Mouse (Mus musculus) right cerebral cortex, adult 18-20 months (tissue): ENCODE results near the gene Capn9.

Experiments
- DNase-seq: peaks from one replicate; pipeline ENCODE4 v3.0.0; 2022; ENCODE audit warnings: mixed read lengths

The Capn9 gene

DNA sequence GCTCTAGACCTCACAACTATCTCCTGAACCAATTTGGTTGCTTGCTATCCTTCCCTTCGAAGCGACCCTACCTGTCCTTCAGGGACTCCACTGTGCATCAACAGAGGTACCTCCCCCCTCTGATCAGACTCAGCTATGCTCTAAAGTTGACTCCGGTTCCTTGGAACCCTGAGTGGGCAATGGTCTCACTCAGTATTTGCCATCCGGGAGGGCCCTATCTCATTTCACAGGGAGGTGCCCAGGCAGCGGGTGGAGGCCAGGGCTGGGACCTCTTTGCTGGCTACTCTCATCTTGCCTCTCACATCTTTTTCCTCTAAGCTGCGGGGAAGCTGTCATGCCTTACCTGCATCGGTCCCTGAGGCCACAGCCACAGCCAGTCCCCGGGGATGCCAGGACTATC lies at the start of gene Capn9:
Gene Capn9, plus strand, starts transcription at position 301 of the 400 bp plus-strand sequence.
- no peak for DNase-seq

GRCm38 (mm10) chr8:124526261-124526660 lies 49.6 kb upstream of the Capn9 start:
- no peak for DNase-seq

DNA sequence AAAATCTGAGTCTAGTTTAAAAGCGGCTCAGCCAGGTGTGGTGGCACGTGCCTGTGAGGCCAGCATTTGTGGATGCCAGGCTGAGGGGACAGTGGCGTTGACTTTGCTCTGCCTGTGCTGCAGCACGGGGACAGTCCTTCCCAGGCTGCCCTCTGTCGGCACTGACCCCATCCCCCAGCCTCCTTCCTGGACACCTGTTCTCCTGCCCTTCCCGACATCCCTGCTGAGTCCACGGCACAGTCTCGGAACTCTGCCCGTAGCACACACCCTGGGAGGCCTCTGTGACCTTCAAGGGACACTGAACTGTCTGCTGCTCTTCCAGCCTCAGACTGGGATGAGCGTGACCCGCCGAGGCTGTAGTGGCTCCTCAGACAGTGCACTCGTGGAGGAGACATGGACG lies 45.8 kb upstream of the Capn9 start:
- no peak for DNase-seq

DNA sequence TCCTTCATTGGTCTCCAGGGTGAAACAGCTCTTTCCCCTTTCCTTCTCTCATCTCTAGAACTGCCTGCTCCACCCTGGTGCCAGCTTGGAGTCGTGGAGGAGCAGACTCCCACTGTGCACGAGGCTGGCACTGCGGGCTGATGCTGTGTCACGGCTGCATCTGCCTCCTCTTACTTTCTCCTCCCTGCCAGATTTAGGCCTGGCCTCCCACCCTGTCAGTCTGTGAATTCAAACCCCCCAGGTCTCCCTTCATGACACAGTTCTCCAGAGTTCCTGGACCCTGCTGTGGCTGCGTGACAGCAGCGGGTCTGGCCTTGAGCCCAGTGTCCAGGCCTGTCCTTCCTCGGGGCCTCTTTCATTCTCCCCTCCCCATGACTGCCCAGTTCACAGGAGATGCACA lies 45.4 kb upstream of the Capn9 start:
- peak; percentile 71 for DNase-seq

DNA sequence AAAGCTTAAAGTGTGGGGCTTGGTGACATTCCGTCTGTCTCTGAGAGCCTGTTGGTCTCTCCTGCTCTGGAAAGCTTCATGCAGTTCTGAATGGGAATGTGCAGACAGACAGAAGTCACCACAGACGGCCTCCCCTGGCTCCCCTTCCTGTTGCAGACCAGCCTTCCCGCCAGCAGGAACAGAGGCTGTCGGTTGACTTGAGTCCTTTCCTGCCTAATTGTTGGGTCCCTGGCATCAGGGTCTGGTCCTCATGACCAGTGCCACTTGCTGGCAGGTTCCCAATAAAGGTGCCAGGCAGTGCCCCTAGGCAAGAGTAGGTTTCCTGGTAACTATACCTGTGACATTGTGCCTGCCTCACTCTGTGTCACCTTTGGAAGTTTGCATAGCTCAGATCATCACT lies 44.9 kb upstream of the Capn9 start:
- DNase-seq = no peak

- DNase-seq = peak; percentile 57
Observed at GRCm38 (mm10) chr8:124532626-124533025, 43.3 kb upstream of the Capn9 start.

GRCm38 (mm10) chr8:124535451-124535850 lies 40.5 kb upstream of the Capn9 start:
- no peak for DNase-seq

- DNase-seq = no peak
Observed at GRCm38 (mm10) chr8:124540906-124541305, 35.0 kb upstream of the Capn9 start.

DNA sequence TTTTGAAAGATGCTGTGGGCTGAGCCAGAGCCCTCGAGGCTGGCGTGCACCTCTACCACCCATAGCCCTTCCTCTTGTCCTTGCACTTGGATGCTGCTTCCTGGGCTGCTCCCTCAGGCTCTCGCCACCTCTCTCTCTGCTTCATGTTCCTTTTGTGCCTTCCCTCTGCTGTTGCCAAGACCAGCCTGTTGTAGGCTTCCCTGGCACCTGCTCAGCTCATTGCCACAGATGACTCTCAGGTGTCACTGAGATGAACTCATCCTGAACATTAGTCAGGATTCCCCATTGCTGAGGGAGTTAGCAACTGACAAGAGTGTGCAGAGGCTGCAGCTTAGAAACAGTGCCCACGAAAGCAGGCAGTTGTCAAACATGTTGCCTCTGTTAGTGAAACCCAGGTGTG lies 33.9 kb upstream of the Capn9 start:
- no peak for DNase-seq

GRCm38 (mm10) chr8:124543272-124543671 lies 32.6 kb upstream of the Capn9 start:
- no peak for DNase-seq

GRCm38 (mm10) chr8:124546371-124546770 lies 29.5 kb upstream of the Capn9 start:
- DNase-seq = no peak

DNA sequence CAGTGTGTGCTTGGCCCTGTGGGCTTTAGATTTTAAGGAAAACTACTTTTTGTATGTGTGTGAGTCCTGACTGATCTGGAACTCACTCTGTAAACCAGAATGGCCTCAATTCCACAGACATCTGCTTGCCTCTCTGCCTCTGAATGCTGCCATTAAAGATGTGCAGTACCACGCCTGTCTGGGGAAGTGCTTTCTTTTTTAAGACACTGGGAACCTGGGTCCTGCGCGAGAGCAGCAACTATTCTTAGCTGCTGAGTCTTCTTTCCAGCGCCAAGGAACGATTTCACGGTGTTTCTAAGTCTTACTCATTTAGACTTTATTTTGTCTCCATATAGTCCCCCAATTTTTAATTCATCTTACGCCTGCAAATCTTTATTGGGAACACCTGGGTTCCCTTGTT lies 29.1 kb upstream of the Capn9 start:
- DNase-seq = peak; percentile 48

DNA sequence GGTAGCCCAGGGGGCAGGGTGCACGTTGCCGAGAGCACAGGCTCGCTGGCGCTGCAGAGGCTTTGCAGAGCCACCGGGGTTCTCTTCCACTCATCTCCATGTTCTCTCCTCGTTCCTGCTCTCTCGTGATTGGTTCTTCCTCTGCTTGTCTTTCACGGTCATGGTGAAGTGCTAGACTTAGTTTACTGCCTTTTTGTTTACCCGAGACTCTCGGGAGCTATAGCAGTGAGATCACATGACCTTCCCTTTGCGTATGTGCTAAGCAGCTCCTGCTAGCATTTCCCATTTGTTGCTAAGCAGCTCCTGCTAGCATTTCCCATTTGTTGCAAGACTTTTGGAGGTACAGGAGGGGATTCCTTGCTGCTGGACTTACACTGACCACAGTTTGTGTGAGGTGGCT lies 28.6 kb upstream of the Capn9 start:
- DNase-seq = no peak

DNA sequence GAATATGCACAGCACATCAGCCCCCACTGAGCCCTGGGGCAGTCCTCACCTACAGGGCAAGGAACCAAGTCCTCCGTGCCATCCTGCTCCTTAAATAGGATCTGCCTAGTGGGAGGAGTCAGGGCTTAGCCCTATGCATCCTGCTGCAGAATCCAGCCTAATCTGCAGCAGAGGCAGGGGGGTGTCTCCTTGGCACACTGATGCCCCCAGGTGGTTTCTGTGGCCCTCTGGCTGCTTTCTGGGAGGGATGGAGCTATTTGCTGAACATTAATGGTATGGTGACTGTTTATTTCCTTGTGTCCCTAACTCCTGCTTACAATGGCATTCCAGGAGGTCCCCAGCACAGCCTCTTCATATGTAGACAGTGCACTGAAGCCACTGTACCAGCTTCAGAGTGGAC lies 27.7 kb upstream of the Capn9 start:
- no peak for DNase-seq

GRCm38 (mm10) chr8:124551011-124551661 lies 24.8 kb upstream of the Capn9 start:
- peak; percentile 51 for DNase-seq

DNA sequence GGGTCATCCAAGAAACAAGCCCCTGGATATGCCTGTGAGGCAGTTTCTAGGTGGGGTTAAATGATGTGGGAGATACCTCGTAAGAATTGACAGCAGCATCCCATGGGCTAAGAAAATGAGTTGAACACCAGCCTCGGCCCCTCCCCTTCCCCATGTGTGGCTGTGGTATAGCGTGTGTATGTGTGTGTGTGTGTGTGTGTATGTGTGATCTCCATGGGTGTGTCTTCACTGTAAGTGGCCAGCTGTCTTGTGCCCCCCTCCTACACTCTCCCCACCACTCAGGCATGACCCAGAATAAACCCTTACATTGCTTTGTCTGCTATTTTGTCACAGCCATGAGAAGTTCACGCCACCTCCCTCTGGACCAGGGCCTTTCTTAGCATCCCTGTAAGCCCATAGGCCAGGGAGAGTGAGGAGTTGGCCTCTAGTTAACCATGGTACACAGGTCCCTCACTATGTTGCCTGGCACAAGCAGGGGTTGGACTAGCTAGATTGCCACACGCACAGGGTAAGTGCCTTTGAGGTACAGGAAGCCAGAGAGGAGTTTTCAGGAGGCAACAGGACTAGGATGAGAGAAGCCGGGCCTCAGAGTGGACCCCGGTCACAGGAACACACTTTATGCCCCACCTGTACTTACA lies 20.7 kb upstream of the Capn9 start:
- no peak for DNase-seq

DNA sequence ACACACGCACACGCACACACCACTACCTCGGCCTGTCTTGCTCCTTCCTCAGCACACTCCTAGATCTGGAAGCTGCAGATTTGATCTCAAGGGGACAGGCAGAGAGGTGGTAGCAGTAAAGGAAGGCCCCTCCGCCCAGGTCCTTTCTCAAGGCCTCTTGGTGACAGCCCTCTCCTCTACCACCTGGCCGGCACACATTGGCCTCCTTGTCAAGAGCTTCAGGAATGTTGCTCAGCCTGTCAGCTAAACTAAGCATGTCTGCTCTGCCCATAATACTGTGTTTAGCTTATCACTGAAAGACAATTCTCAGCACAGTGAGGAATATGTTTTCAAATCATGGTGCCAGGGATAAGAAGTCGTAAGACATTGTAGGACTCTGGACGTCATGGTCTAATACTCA lies 19.7 kb upstream of the Capn9 start:
- no peak for DNase-seq

DNA sequence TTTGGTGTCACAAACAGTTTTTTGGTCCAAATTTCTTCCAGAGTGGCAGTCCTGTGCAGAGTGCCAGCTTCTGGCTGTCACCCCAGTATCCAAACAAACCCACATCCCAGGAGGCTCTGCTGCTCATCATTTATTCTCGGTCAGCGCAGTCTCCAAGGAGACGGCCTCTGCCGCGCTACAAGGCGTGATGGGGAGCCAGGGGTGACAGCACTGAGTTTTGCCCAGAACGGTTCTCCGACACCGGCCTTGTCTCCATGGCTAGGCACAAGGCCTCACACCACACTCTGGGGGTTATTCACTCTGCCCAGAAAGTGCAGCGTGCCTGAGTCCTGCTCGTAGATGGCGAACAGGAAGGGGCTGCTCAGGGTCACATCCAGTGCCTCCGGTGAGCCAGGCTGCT lies 19.3 kb upstream of the Capn9 start:
- DNase-seq = peak; percentile 68

- no peak for DNase-seq
Observed at GRCm38 (mm10) chr8:124557476-124557875, 18.4 kb upstream of the Capn9 start.

DNA sequence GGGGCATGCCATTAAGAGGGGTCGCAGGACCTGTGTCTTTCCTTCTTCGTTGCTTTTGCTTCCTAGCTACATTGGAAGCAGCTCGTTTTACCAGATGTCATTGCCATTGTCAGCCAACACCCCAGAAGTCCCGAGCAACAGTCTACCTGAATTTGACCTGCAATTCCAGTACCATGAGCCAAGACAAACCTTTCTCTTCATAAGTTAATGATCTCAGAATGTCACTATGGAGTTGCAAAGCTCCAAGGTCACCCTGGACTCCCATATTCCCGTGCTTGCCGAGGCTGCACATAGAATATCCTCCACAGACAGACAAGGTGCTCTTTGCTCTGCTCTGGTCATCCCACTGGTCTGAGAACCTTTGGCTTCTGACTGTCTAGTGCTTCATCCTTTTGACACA lies 8.8 kb upstream of the Capn9 start:
- no peak for DNase-seq

DNA sequence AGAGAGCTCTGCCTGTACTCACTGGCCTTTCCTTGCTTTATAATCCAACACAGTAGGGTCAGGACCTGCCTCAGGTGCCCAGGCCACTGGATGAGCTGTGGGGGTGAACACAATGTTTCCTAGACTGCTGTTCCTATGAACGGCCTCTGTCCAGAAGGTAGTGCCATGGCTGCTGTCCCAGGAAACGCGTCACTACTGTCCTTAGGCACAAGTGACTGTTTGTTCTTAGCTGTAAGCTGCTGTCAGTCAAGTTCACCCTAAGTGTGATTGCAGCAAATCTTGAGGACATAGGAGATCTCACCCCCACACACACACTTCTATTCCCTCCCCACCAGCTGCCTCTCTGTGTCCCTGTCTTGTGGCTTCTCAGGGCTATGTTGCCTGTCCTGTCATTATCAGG lies 8.3 kb upstream of the Capn9 start:
- DNase-seq = no peak

GRCm38 (mm10) chr8:124569100-124569499 lies 6.8 kb upstream of the Capn9 start:
- DNase-seq = peak; percentile 54

DNA sequence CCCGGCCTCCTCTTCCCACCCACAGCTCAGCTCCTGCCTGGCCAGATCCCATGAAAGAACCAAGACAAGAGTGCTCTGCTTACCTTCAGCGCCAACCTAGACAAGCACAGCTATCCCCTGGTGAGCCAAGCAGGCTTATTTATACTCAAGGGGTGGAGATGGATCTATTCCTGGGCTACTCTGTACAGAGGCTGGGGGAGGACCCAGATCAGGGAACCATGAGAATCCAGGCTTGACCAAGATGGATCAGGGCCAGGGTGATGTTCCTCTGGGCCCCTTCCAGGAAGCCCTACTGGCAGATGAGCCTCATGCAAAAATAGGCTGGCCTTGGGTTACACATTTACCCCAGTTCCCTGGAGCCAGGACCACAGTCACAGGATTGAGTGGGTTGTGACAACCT lies 6.3 kb upstream of the Capn9 start, which contains the start of gene Agt:
Gene Agt, minus strand, starts transcription at position 114 of the 400 bp plus-strand sequence.
- peak; percentile 59 for DNase-seq

DNA sequence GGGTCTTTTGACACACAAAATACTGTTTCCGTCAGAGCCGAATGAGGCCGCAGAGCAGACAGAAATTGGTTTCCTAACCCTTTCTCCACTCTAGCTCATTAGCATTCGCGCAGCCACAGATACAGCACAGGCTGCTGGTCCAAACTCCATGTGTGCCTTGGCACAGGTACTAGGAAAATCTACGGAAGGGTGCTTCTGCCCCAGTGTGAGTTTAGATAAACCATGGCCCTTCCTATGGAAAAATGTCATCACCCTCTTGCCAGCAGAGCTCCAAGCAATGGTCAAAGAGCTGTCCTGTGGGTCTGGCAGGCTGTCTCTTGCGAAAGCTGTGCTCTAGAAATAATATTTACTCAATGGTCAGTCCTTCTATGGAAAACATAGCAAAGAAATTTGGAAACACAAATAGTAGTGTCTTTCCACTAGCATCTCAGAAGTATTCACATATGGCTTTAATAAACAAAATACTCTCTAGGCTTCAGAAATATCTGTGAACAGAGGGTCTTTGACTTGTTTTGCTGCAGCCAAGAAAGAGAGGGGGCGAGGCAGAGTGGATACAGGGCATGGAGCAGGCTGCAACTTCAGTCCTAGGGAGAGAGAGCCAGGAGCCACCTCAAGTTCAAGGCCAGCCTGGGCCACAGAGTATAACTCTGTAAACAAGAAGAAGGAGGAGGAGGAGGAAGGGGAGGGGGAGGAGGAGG lies 4.0 kb upstream of the Capn9 start:
- no peak for DNase-seq
